Mouse (Mus musculus): Measurements from ENCODE around the gene Slc38a9. TPM values are rescaled to one million over a fixed set of nuclear protein-coding genes. Genes with fewer than 3 reads are reported as not detected.

Gene Slc38a9
- total RNA-seq, 2 experiments from 2014 or later, result 227 to 281 TPM

Other genes starting within 250 kb of the Slc38a9 start
- gene Il6st, start 196.7 kb upstream of the Slc38a9 start, total RNA-seq (2015; ENCODE audit: low replicate concordance), result 5.4 and 10.0 TPM in 2 replicates
- gene Il6st, start 196.7 kb upstream of the Slc38a9 start, total RNA-seq (2017; ENCODE audit: low replicate concordance), result 3.6 and 4.0 TPM in 2 replicates
- 1.3 TPM in 1 of 2 replicates, not detected in the other for gene Il31ra, start 66.4 kb upstream of the Slc38a9 start, total RNA-seq (2015; ENCODE audit: low replicate concordance)
- 0.28 and 0.77 TPM in 2 replicates for gene Il31ra, start 66.4 kb upstream of the Slc38a9 start, total RNA-seq (2017; ENCODE audit: low replicate concordance)
- 1.5 and 3.1 TPM in 2 replicates for gene Ddx4, start 8.3 kb upstream of the Slc38a9 start, total RNA-seq (2015; ENCODE audit: low replicate concordance)
- 2.4 and 3.6 TPM in 2 replicates for gene Ddx4, start 8.3 kb upstream of the Slc38a9 start, total RNA-seq (2017; ENCODE audit: low replicate concordance)
- gene Plpp1, start 140.0 kb downstream of the Slc38a9 start, total RNA-seq (2015; ENCODE audit: low replicate concordance), result 89.2 and 96.3 TPM in 2 replicates
- 68.1 and 85.5 TPM in 2 replicates for gene Plpp1, start 140.0 kb downstream of the Slc38a9 start, total RNA-seq (2017; ENCODE audit: low replicate concordance)